ENCODE assay signal across 14 mouse cellular contexts in the genomic region with DNA sequence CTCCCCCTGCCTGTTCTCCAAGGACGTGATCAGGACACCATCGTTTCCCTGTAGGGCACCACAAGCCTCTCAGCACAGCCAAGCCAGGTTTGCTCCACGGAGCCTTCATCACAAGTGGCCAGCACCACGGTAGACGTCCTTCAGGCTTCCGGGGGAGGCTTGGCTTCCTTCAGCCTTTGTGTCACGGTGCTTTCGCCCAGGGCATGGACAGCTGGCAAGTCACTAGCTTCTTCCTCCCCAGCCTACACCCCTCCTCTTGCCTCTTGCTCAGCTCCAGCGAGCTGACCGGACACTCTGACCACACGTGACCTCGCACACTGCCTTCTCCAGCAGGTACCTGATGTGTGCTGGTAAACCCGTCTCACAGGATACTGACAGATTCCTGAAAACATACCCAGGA. TPM values are rescaled to one million over a fixed set of nuclear protein-coding genes. Genes with fewer than 3 reads are reported as not detected.
DNase-seq lines count a peak whose midpoint lies in the region; ATAC-seq lines count a peak whose summit lies in the region.
"Had no signal": no experiment of that assay in that cellular context is flagged by ENCODE, and none has a peak within 500 bp of the region (broad histone marks: within the 10 kb centered on the region; RNA-seq: fewer than 3 reads in every experiment).

No protein-coding gene starts in this region.

- no peak for DNase-seq in frontal cortex, postnatal 25 days (ENCODE audit: low spot score in 2 of 2)
- DNase-seq in kidney, adult 11 months, result peak; percentile 53
- DNase-seq in kidney, adult 18-20 months, result no peak
- DNase-seq in cerebellum, adult 8-10 months, result peak; percentile 32
- DNase-seq in kidney, postnatal 36 days, result peak; percentile 62 to 70
- DNase-seq in urinary bladder, postnatal 4 days (ENCODE audit: low spot score in 2 of 2), result no peak
- no peak for DNase-seq in left cerebral cortex, adult 18-20 months (ENCODE audit: low spot score in 2 of 2)
- DNase-seq: gastrocnemius, postnatal 14 days; right cerebral cortex, postnatal 25 days; thymus, postnatal 4 days had no signal

- peak; percentile 15; the same call in 1 of the 2 replicates for ATAC-seq in frontal cortex, adult (ENCODE audit: low TSS enrichment)
- ATAC-seq: hindbrain, embryonic 16.5 days had no signal

RNA-seq across cellular contexts. Expression of gene Ube2v1, which starts 9.5 kb away (rescaled TPM):
- total RNA-seq in left cerebral cortex, adult 18-20 months (2021), result 100 to 1,000 TPM; 259 to 266 TPM

RNA-seq across cellular contexts. Expression of gene Gm20431, which starts 38.9 kb away (rescaled TPM):
- 10 to 100 TPM; 32.2 to 33.5 TPM for total RNA-seq in left cerebral cortex, adult 18-20 months (2021)
- total RNA-seq: monocyte, adult 5-6 weeks; neutrophil, adult 5-6 weeks had no signal

Comparison
In these comparisons a context has a peak if more than half of its experiments do, and no peak if none do; other contexts are left out.
1. DNase-seq: peak in kidney, adult 11 months (single experiment), cerebellum, adult 8-10 months (single experiment) and kidney, postnatal 36 days (2 of 2); none in frontal cortex, postnatal 25 days (0 of 2), kidney, adult 18-20 months (single experiment), urinary bladder, postnatal 4 days (0 of 2) and left cerebral cortex, adult 18-20 months (0 of 2).